Mouse (Mus musculus) neural tube, embryonic 12.5 days (tissue): Measurements from ENCODE around the gene Actl10. TPM values are rescaled to one million over a fixed set of nuclear protein-coding genes. Genes with fewer than 3 reads are reported as not detected.

Experiments
- ATAC-seq: fragments of 200-750 bp; cut with Nextera tagmentation; 2 replicates; pipeline ENCODE4 v1.8.0; 2017; ENCODE audit warnings: low read depth, mild to moderate bottlenecking, moderate TSS enrichment, moderate library complexity; ENCODE audit not compliant: low FRiP score
- H3K27ac ChIP-seq: fragments of 300-500 bp; sonication (generic); 2 replicates; pipeline ENCODE4 v1.5.1; 2016
- H3K27me3 ChIP-seq: fragments of 300-500 bp; sonication (generic); replicated peaks from 2 replicates; pipeline ENCODE4 v1.6.1; 2016; ENCODE audit warnings: mild to moderate bottlenecking
- H3K36me3 ChIP-seq: fragments of 300-500 bp; sonication (generic); 2 replicates; pipeline ENCODE4 v1.6.1; 2016; ENCODE audit warnings: mild to moderate bottlenecking
- H3K4me1 ChIP-seq: fragments of 300-500 bp; sonication (generic); 2 replicates; pipeline ENCODE4 v1.6.1; 2016
- H3K4me2 ChIP-seq: fragments of 300-500 bp; sonication (generic); replicated peaks from 2 replicates; pipeline ENCODE4 v1.6.1; 2016; ENCODE audit warnings: mild to moderate bottlenecking
- H3K4me3 ChIP-seq: fragments of 300-500 bp; sonication (generic); 2 replicates; pipeline ENCODE4 v1.5.1; 2016
- H3K9ac ChIP-seq: fragments of 300-500 bp; sonication (generic); 2 replicates; pipeline ENCODE4 v1.6.1; 2016; ENCODE audit warnings: mild to moderate bottlenecking
- H3K9me3 ChIP-seq: fragments of 300-500 bp; sonication (generic); 2 replicates; pipeline ENCODE4 v1.6.1; 2016; ENCODE audit warnings: mild to moderate bottlenecking
- WGBS: fragments of 180-500 bp; shearing (Covaris S2); methylation state at CpG from one replicate; pipeline ENCODE4 v1.1.7; 2016; 5-methylcytosine and 5-hydroxymethylcytosine counted together
- polyA plus RNA-seq: library from polyadenylated mRNA; unstranded; fragments of >200 nt; fragmentation: Nextera tagmentation; extraction: Ambion mirVana; gene quantifications from 2 replicates; pipeline ENCODE4 v1.2.1, GENCODE M21; 2016

Gene Actl10
- polyA plus RNA-seq, 1 experiment from 2014 or later: 1.0 TPM

GRCm38 (mm10) chr2:154571266-154571665 lies 19.7 kb downstream of the Actl10 start:
- 79% methylated on average over 4 of the region's 4 CpGs for WGBS
- Histone ChIP-seq H3K4me1 (peaks cover 39% of the 10 kb centered on the region), H3K4me3 (no peak overlapping the region), H3K4me2 (no peak overlapping the region), H3K27ac (no peak overlapping the region), H3K27me3 (no peaks in the 10 kb centered on the region), H3K9ac (no peak overlapping the region), H3K9me3 (no peaks in the 10 kb centered on the region), H3K36me3 (no peaks in the 10 kb centered on the region)
- ATAC-seq: no peak

- no peak for ATAC-seq
- peaks cover 39% of the 10 kb centered on the region for H3K4me1 ChIP-seq
- H3K9me3 ChIP-seq: no peaks in the 10 kb centered on the region
- H3K4me2 ChIP-seq: no peak overlapping the region
- H3K36me3 ChIP-seq: no peaks in the 10 kb centered on the region
- H3K27ac ChIP-seq: no peak overlapping the region
- WGBS: 71% methylated on average over 8 of the region's 8 CpGs
- H3K9ac ChIP-seq: no peak overlapping the region
- H3K4me3 ChIP-seq: no peak overlapping the region
- no peaks in the 10 kb centered on the region for H3K27me3 ChIP-seq
Measured at GRCm38 (mm10) chr2:154571976-154572375, 20.4 kb downstream of the Actl10 start.

- WGBS: 87% methylated on average over 3 of the region's 3 CpGs
- no peak for ATAC-seq
- Histone ChIP-seq H3K27me3 (no peaks in the 10 kb centered on the region), H3K27ac (no peak overlapping the region), H3K4me1 (peaks cover 41% of the 10 kb centered on the region), H3K4me3 (no peak overlapping the region), H3K9ac (no peak overlapping the region), H3K36me3 (no peaks in the 10 kb centered on the region), H3K4me2 (no peak overlapping the region), H3K9me3 (no peaks in the 10 kb centered on the region)
Measured at GRCm38 (mm10) chr2:154572996-154573395, 21.4 kb downstream of the Actl10 start.

- 37% methylated on average over 7 of the region's 7 CpGs for WGBS
- Histone ChIP-seq H3K4me1 (peaks cover 28% of the 10 kb centered on the region), H3K9ac (no peak overlapping the region), H3K27me3 (no peaks in the 10 kb centered on the region), H3K27ac (no peak overlapping the region), H3K4me2 (no peak overlapping the region), H3K36me3 (no peaks in the 10 kb centered on the region), H3K4me3 (no peak overlapping the region), H3K9me3 (no peaks in the 10 kb centered on the region)
- ATAC-seq: no peak
Measured at GRCm38 (mm10) chr2:154574271-154574670, 22.7 kb downstream of the Actl10 start.

- H3K4me3 ChIP-seq: no peak overlapping the region
- no peak overlapping the region; the same call in 1 of the 2 replicates for H3K9ac ChIP-seq
- 20% methylated on average over 12 of the region's 12 CpGs for WGBS
- peak; percentile 87 for ATAC-seq
- peaks cover 18% of the 10 kb centered on the region for H3K4me1 ChIP-seq
- no peaks in the 10 kb centered on the region for H3K27me3 ChIP-seq
- no peaks in the 10 kb centered on the region for H3K9me3 ChIP-seq
- peak overlapping the region; percentile 75 for H3K27ac ChIP-seq
- H3K4me2 ChIP-seq: 0 out of 2 replicates have a peak overlapping the region, but pooled peaks have one; percentile 3
- H3K36me3 ChIP-seq: no peaks in the 10 kb centered on the region
Measured at GRCm38 (mm10) chr2:154576876-154577743, 25.5 kb downstream of the Actl10 start.

GRCm38 (mm10) chr2:154577744-154578067 lies 26.1 kb downstream of the Actl10 start:
- H3K4me2 ChIP-seq: no peak overlapping the region
- no peaks in the 10 kb centered on the region for H3K9me3 ChIP-seq
- ATAC-seq: peak; percentile 43; the same call in 1 of the 2 replicates
- H3K27ac ChIP-seq: peak overlapping the region; percentile 75
- no peak overlapping the region for H3K4me3 ChIP-seq
- peaks cover 18% of the 10 kb centered on the region for H3K4me1 ChIP-seq
- no peaks in the 10 kb centered on the region for H3K36me3 ChIP-seq
- 50% methylated on average over 6 of the region's 6 CpGs for WGBS
- H3K9ac ChIP-seq: no peak overlapping the region
- 0 out of 2 replicates have a peak, but pooled peaks cover 2% of the 10 kb centered on the region for H3K27me3 ChIP-seq

GRCm38 (mm10) chr2:154580586-154580985 lies 29.0 kb downstream of the Actl10 start:
- Histone ChIP-seq H3K4me1 (peaks cover 33% of the 10 kb centered on the region), H3K36me3 (no peaks in the 10 kb centered on the region), H3K9me3 (no peaks in the 10 kb centered on the region), H3K27me3 (0 out of 2 replicates have a peak, but pooled peaks cover 3% of the 10 kb centered on the region), H3K27ac (no peak overlapping the region), H3K4me2 (no peak overlapping the region), H3K4me3 (no peak overlapping the region), H3K9ac (no peak overlapping the region)
- no peak for ATAC-seq
- WGBS: 87% methylated on average over 8 of the region's 8 CpGs

- Histone ChIP-seq H3K9me3 (no peaks in the 10 kb centered on the region), H3K36me3 (no peaks in the 10 kb centered on the region), H3K4me3 (no peak overlapping the region), H3K4me2 (no peak overlapping the region), H3K4me1 (peaks cover 30% of the 10 kb centered on the region), H3K27me3 (0 out of 2 replicates have a peak, but pooled peaks cover 3% of the 10 kb centered on the region), H3K9ac (no peak overlapping the region), H3K27ac (no peak overlapping the region)
- no peak for ATAC-seq
- WGBS: 93% methylated on average over 1 of the region's 1 CpGs
Measured at GRCm38 (mm10) chr2:154581421-154581820, 29.8 kb downstream of the Actl10 start.

GRCm38 (mm10) chr2:154583906-154584872 lies 32.6 kb downstream of the Actl10 start:
- Histone ChIP-seq H3K4me1 (peaks cover 15% of the 10 kb centered on the region), H3K4me2 (no peak overlapping the region), H3K36me3 (0 out of 2 replicates have a peak, but pooled peaks cover 6% of the 10 kb centered on the region), H3K9ac (no peak overlapping the region), H3K9me3 (no peaks in the 10 kb centered on the region), H3K4me3 (no peak overlapping the region), H3K27ac (peak overlapping the region; percentile 27; the same call in 1 of the 2 replicates), H3K27me3 (0 out of 2 replicates have a peak, but pooled peaks cover 3% of the 10 kb centered on the region)
- WGBS: 55% methylated on average over 15 of the region's 15 CpGs
- ATAC-seq: 0 out of 2 replicates have a peak, but pooled peaks have one; percentile 42

- Histone ChIP-seq H3K4me3 (no peak overlapping the region), H3K4me1 (peaks cover 15% of the 10 kb centered on the region), H3K9me3 (no peaks in the 10 kb centered on the region), H3K9ac (no peak overlapping the region), H3K4me2 (no peak overlapping the region), H3K36me3 (0 out of 2 replicates have a peak, but pooled peaks cover 6% of the 10 kb centered on the region), H3K27me3 (0 out of 2 replicates have a peak, but pooled peaks cover 3% of the 10 kb centered on the region), H3K27ac (no peak overlapping the region)
- no peak for ATAC-seq
- 67% methylated on average over 17 of the region's 17 CpGs for WGBS
Measured at GRCm38 (mm10) chr2:154584931-154585601, 33.5 kb downstream of the Actl10 start.

- 73% methylated on average over 5 of the region's 5 CpGs for WGBS
- ATAC-seq: no peak
Measured at GRCm38 (mm10) chr2:154586405-154586804, 34.8 kb downstream of the Actl10 start.

More at GRCm38 (mm10) chr2:154586405-154586804, 34.8 kb downstream of the Actl10 start:
- no peak overlapping the region for H3K4me2 ChIP-seq
- H3K4me3 ChIP-seq: no peak overlapping the region
- 0 out of 2 replicates have a peak, but pooled peaks cover 3% of the 10 kb centered on the region for H3K27me3 ChIP-seq
- no peaks in the 10 kb centered on the region for H3K9me3 ChIP-seq
- H3K27ac ChIP-seq: no peak overlapping the region
- H3K9ac ChIP-seq: no peak overlapping the region
- 0 out of 2 replicates have a peak, but pooled peaks cover 6% of the 10 kb centered on the region for H3K36me3 ChIP-seq
- H3K4me1 ChIP-seq: peaks cover 15% of the 10 kb centered on the region
